Mouse (Mus musculus) thymus, adult 2 months (tissue): ENCODE measurements around the gene Ovol2. TPM values are rescaled to one million over a fixed set of nuclear protein-coding genes. Genes with fewer than 3 reads are reported as not detected.

Experiments used
- DNase-seq: peaks from one replicate; pipeline ENCODE4 v3.0.0; 2021
- H3K27ac ChIP-seq: fragments of 200-500 bp; 2 replicates; pipeline ENCODE4 v1.5.1; 2012; ENCODE audit warnings: low read length, control low read depth; ENCODE audit not compliant: control insufficient read depth, insufficient read depth
- H3K27me3 ChIP-seq: fragments of 200-500 bp; 2 replicates; pipeline ENCODE4 v1.6.1; 2012; ENCODE audit warnings: mild to moderate bottlenecking, low read length, moderate library complexity, mixed read lengths; ENCODE audit not compliant: control insufficient read depth, insufficient read depth
- H3K36me3 ChIP-seq: fragments of 200-500 bp; 2 replicates; pipeline ENCODE4 v1.6.1; 2012; ENCODE audit warnings: mild to moderate bottlenecking, low read length, moderate library complexity; ENCODE audit not compliant: control insufficient read depth, insufficient read depth
- H3K4me1 ChIP-seq: fragments of 200-500 bp; replicated peaks from 2 replicates; pipeline ENCODE4 v1.6.1; 2012; ENCODE audit warnings: low read length; ENCODE audit not compliant: control insufficient read depth, insufficient read depth
- H3K4me3 ChIP-seq: fragments of 200-500 bp; 2 replicates; pipeline ENCODE4 v1.5.1; 2012; ENCODE audit warnings: mild to moderate bottlenecking, low read length, control low read depth, moderate library complexity; ENCODE audit not compliant: control insufficient read depth, insufficient read depth
- CTCF ChIP-seq: fragments of 200-500 bp; IDR thresholded peaks from 2 replicates; pipeline ENCODE4 v1.5.1; 2012; ENCODE audit warnings: mild to moderate bottlenecking, control low read depth, low read length, moderate library complexity, borderline replicate concordance; ENCODE audit not compliant: control insufficient read depth, poor library complexity, insufficient read depth; ENCODE audit errors: extremely low read depth
- POLR2A ChIP-seq: fragments of 200-500 bp; IDR thresholded peaks from 2 replicates; pipeline ENCODE4 v1.6.1; 2012; ENCODE audit warnings: mild to moderate bottlenecking, low read length, control low read depth, moderate library complexity; ENCODE audit not compliant: control insufficient read depth, poor library complexity, insufficient read depth; ENCODE audit errors: extremely low read depth
- WGBS: fragments of 180-500 bp; shearing (Covaris S2); methylation state at CpG from one replicate; pipeline ENCODE4 v1.1.7; 2018; 5-methylcytosine and 5-hydroxymethylcytosine counted together
- polyA plus RNA-seq: library from polyadenylated mRNA; depleted of rRNA; stranded (reverse); fragments of >200 nt; gene quantifications from 2 replicates; pipeline ENCODE4 v1.2.3, GENCODE M21; 2012; rRNA removed

The Ovol2 gene
- polyA plus RNA-seq: 0.71 and 0.93 TPM in 2 replicates

DNA sequence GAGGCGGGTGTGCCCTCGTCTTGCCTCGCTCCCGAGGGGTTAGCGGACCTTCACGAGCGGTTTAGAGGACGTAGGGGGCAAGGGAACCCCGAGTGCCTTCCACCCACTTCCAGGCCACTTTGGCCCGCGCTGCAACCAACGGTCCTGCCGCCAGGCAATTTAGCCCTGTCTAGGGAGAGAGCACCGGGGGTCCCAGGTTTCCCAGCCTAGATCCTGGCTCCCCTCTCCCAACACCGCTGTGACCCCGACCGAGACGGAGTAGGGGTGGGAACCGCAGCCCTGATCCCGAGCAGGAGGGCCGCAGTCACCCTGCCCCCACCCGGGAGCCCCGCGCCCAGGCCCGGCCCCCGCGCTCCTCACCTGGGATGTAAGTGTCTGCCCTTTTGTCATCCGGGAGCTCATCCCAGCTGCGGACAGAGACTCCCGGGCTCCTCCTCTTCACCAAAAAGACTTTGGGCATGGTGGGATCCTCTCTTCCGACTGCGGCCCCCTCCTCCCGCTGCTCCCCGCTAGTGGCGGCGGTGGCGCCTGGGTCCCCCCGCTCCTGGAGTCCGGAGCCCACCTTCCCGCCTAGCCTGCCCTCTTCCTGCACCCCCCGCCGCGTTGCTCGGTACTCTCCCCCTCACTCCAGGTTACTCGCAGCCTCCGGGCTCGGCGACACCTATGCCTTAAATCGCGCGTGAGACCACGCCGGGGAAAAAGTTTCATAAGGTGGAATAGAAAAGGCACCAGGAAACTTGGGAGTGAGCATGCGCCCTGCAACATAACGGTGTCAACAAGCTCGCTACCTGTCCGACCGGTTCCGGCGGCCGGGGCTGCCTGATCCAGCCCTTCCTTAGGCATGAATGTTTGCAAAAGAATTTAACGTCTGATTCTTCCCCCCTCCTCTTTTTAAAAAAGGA, at the start of gene Ovol2:
TSS of gene Ovol2 (minus strand) at position 746 of the 902 bp plus-strand sequence.
- TF ChIP-seq POLR2A: no peak
- TF ChIP-seq CTCF: no peak
- peaks cover 25% of the 10 kb centered on the region for H3K27me3 ChIP-seq
- no peaks in the 10 kb centered on the region for H3K36me3 ChIP-seq
- no peak within 1 kb of the TSS for H3K27ac ChIP-seq
- 3% methylated on average over 62 of the region's 62 CpGs for WGBS
- 0 out of 2 replicates have a peak, but pooled peaks cover 6% of the 10 kb centered on the region for H3K4me1 ChIP-seq
- peak within 1 kb of the TSS; percentile 15 for H3K4me3 ChIP-seq
- no peak for DNase-seq

DNA sequence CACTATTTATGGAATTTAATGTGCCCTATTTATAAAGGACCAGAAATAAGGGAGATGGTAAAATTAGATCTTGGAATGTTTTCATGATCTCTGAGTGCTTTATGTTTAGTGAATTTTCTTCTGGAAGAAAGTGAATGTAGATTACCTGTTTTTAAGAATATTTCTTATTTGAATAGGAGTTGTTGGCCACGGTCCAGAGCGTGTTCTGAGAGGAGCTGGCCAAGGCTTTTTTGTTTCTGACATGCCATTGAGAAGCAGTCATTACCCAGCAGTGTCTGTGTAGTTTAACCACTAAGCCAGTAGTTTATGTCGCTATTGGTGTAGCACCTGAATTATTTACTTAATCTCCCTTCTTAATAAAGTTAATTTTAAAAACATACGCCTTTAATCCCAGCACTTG, 49.8 kb upstream of the Ovol2 start:
- 97% methylated on average over 4 of the region's 4 CpGs for WGBS
- TF ChIP-seq CTCF (no peak), POLR2A (no peak)
- Histone ChIP-seq H3K4me3 (no peak overlapping the region), H3K36me3 (peaks cover 58% of the 10 kb centered on the region), H3K4me1 (no peaks in the 10 kb centered on the region), H3K27ac (no peak overlapping the region), H3K27me3 (no peaks in the 10 kb centered on the region)
- DNase-seq: no peak

- TF ChIP-seq CTCF (no peak), POLR2A (no peak)
- Histone ChIP-seq H3K4me1 (no peaks in the 10 kb centered on the region), H3K36me3 (peaks cover 56% of the 10 kb centered on the region), H3K27me3 (no peaks in the 10 kb centered on the region), H3K4me3 (no peak overlapping the region), H3K27ac (no peak overlapping the region)
- no peak for DNase-seq
- 91% methylated on average over 3 of the region's 3 CpGs for WGBS
Measured at GRCm38 (mm10) chr2:144381293-144381692, 49.3 kb upstream of the Ovol2 start.

DNA sequence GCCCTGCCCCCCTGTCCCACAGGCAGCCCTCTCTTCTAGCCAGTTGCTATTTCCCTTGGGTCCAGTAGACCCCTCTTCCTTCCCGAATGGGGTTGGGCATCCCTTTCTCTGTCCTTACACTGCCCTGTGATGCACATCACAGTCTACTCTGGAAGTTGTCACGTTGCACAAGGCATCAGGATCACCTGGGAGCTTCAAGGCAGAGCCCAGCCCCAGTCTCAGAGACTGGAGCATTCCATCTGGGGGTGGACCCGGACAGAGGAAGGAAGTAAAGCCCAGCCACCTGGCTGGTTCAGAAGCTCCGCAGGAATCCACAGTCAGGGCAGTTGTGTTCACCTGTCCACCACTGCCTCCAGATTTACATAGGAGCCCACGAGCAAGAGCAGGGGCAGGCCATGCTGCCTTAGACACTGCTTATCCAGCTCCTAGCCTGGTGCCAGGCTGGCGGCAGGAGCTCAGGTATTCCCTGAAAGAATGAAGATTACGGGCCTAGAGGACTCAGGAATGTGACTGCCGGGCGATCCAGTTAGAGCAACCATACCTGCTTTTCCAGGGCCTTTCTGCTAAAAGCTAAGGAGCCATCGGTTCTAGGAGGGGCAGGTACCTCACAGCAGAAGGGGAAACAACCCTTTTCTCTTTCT, 43.2 kb upstream of the Ovol2 start:
- no peak overlapping the region for H3K4me3 ChIP-seq
- peaks cover 40% of the 10 kb centered on the region for H3K36me3 ChIP-seq
- no peaks in the 10 kb centered on the region for H3K27me3 ChIP-seq
- TF ChIP-seq CTCF (no peak), POLR2A (no peak)
- no peaks in the 10 kb centered on the region for H3K4me1 ChIP-seq
- no peak for DNase-seq
- WGBS: 93% methylated on average over 10 of the region's 10 CpGs
- H3K27ac ChIP-seq: no peak overlapping the region

DNA sequence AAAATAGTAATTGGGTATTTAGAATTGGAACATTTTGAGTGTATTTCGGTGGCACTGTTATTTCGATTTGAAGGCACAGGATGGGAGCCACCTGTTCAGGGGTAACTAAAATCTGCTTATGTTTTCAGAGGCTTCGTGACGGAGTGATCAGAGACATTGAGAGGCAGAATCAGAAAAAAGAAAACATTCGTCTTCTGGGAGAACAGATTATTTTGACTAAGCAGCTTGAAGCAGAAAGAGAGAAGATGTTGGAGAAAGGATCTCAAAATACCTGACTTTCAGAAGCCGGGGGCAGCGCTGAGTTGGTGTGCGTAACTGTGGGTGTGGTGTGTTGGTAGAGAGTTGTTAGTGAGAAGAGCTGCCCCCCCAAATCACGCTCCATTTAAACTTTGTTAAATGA, 41.1 kb upstream of the Ovol2 start:
- Histone ChIP-seq H3K4me3 (no peak overlapping the region), H3K36me3 (peaks cover 23% of the 10 kb centered on the region), H3K27me3 (no peaks in the 10 kb centered on the region), H3K4me1 (peaks cover 2% of the 10 kb centered on the region), H3K27ac (no peak overlapping the region)
- TF ChIP-seq CTCF: no peak
- 98% methylated on average over 9 of the region's 9 CpGs for WGBS
- DNase-seq: no peak

GRCm38 (mm10) chr2:144371566-144371965, 39.6 kb upstream of the Ovol2 start:
- 95% methylated on average over 4 of the region's 4 CpGs for WGBS
- no peak for DNase-seq
- no peak for TF ChIP-seq CTCF
- no peak for TF ChIP-seq POLR2A
- Histone ChIP-seq H3K36me3 (peaks cover 14% of the 10 kb centered on the region), H3K4me1 (peaks cover 2% of the 10 kb centered on the region), H3K27ac (no peak overlapping the region), H3K27me3 (no peaks in the 10 kb centered on the region), H3K4me3 (no peak overlapping the region)
